Mouse (Mus musculus) midbrain, embryonic 11.5 days (tissue): Measurements from ENCODE around the gene Wfdc15a. TPM values are rescaled to one million over a fixed set of nuclear protein-coding genes. Genes with fewer than 3 reads are reported as not detected.

Experiments
- ATAC-seq: fragments of 200-750 bp; cut with Nextera tagmentation; 2 replicates; pipeline ENCODE4 v1.8.0; 2017; ENCODE audit warnings: moderate TSS enrichment, moderate library complexity; ENCODE audit not compliant: low FRiP score
- DNase-seq: peaks from one replicate; pipeline ENCODE4 v3.0.0; 2015; ENCODE audit warnings: low spot score; ENCODE audit errors: missing footprints
- H3K27ac ChIP-seq: fragments of 300-500 bp; sonication (generic); 2 replicates; pipeline ENCODE4 v1.5.1; 2014; ENCODE audit warnings: low read depth, low read length
- H3K27me3 ChIP-seq: fragments of 300-500 bp; sonication (generic); 2 replicates; pipeline ENCODE4 v1.6.1; 2014; ENCODE audit warnings: mild to moderate bottlenecking, low read length, moderate library complexity, mixed read lengths; ENCODE audit not compliant: control insufficient read depth, insufficient read depth
- H3K36me3 ChIP-seq: fragments of 300-500 bp; sonication (generic); 2 replicates; pipeline ENCODE4 v1.6.1; 2014; ENCODE audit warnings: mild to moderate bottlenecking, low read length, moderate library complexity, mixed read lengths; ENCODE audit not compliant: control insufficient read depth, insufficient read depth
- H3K4me1 ChIP-seq: fragments of 300-500 bp; sonication (generic); 2 replicates; pipeline ENCODE4 v1.6.1; 2014; ENCODE audit warnings: low read length; ENCODE audit not compliant: control insufficient read depth, insufficient read depth
- H3K4me2 ChIP-seq: fragments of 300-500 bp; sonication (generic); 2 replicates; pipeline ENCODE4 v1.6.1; 2014; ENCODE audit warnings: mild to moderate bottlenecking, moderate library complexity
- H3K4me3 ChIP-seq: fragments of 300-500 bp; sonication (generic); 2 replicates; pipeline ENCODE4 v1.5.1; 2014; ENCODE audit warnings: low read depth, low read length
- H3K9ac ChIP-seq: fragments of 300-500 bp; sonication (generic); 2 replicates; pipeline ENCODE4 v1.6.1; 2014; ENCODE audit warnings: low read length
- H3K9me3 ChIP-seq: fragments of 300-500 bp; sonication (generic); 2 replicates; pipeline ENCODE4 v1.6.1; 2016; ENCODE audit warnings: low read length; ENCODE audit not compliant: control insufficient read depth
- WGBS: fragments of 180-500 bp; shearing (Covaris S2); extraction: QIAGEN DNeasy Blood & Tissue Kit; methylation state at CpG from one replicate; pipeline ENCODE4 v1.1.7; 2014; 5-methylcytosine and 5-hydroxymethylcytosine counted together
- polyA plus RNA-seq: library from polyadenylated mRNA; unstranded; fragments of >200 nt; fragmentation: Nextera tagmentation; extraction: Ambion mirVana; gene quantifications from 2 replicates; pipeline ENCODE4 v1.2.1, GENCODE M21; 2014

The Wfdc15a gene
- polyA plus RNA-seq: not detected in 2 replicates

DNA sequence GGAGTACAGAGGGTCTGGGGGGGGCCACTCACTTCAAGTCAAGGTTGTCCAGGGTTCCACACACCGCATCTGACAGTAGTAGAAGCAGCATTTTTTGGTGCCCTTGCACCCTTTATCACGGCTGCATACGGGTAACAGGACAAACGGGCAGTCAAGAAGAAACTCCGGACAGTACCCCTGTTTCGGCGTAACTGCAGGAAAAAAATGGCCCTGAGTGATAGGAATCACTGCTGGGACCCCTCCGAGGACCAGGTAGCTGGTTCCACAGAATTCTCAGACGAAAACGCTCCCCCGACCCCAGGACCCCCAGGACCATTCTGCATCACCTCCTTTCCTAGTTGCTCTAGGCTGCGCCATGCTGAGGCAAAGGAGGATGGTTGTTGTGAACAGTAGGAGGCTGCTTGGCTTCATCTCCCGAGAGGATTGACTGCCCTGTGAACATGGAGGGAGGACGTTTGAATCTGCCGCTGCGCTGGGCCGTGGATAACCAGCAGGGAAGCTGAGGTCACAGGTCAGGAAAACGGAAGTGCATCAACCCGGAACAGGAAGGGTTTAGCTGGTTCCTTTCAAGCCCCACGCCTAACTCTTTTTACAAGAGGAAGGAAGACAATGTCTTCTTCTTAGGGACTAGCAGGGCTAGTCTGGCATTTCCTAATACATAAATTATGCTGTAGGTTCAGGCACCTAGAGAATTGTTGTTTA is at the start of gene Wfdc15a:
Wfdc15a (minus strand) TSS at position 505 of the 702 bp plus-strand sequence.
- 81% methylated on average over 20 of the region's 20 CpGs for WGBS
- no peaks in the 10 kb centered on the region for H3K36me3 ChIP-seq
- ATAC-seq: no peak
- no peak within 1 kb of the TSS for H3K4me2 ChIP-seq
- no peak within 1 kb of the TSS for H3K27ac ChIP-seq
- H3K4me1 ChIP-seq: no peaks in the 10 kb centered on the region
- DNase-seq: peak; percentile 26
- H3K27me3 ChIP-seq: no peaks in the 10 kb centered on the region
- H3K4me3 ChIP-seq: no peak within 1 kb of the TSS
- H3K9me3 ChIP-seq: no peaks in the 10 kb centered on the region
- H3K9ac ChIP-seq: no peak within 1 kb of the TSS

DNA sequence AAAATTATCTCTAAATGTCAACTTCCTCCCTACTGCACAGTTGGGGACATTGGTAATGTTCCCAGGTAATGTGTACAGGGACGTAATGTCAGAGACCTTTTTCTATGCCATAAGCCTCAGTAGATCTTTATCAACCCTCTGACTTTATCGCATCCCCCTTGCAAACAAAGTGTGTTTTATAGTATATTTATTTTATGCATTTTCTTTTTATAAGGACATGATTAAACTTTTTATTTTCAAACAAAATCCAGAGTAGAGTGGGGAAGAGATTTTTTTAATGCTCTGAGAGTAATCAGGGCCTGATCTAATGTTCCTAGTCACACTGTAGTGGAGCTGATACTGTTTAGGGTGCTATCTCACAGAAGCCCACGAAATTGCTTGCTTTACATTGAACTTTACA is 38.4 kb upstream of the Wfdc15a start, which contains the start of gene Svs2:
Svs2 (minus strand) TSS at position 101 of the 400 bp plus-strand sequence.
- Histone ChIP-seq H3K27ac (no peak within 1 kb of the TSS), H3K9ac (no peak within 1 kb of the TSS), H3K4me2 (no peak within 1 kb of the TSS), H3K4me1 (no peaks in the 10 kb centered on the region), H3K27me3 (no peaks in the 10 kb centered on the region), H3K9me3 (no peaks in the 10 kb centered on the region), H3K4me3 (no peak within 1 kb of the TSS), H3K36me3 (no peaks in the 10 kb centered on the region)
- DNase-seq (no peak), ATAC-seq (no peak)
- 87% methylated on average over 3 of the region's 3 CpGs for WGBS

DNA sequence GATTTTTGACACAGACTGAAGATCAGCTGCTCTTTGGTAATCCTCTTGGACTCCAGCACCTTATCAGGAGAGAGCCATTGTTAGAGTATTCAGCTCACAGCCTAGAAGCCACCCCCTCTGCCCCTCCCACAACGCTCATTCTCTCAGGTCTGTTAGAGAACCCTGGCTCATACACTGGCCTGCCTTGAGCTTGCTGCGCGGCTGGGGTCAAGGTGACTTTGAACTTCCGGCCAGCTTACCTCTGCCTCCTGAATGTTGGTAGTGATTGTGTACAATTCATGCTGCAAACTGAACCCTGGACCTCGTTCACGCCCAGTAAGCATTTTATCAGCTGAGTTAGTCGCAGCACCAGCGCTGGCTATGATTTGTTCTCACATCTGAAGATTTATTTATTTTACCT is 32.7 kb upstream of the Wfdc15a start:
- 89% methylated on average over 8 of the region's 8 CpGs for WGBS
- Histone ChIP-seq H3K4me3 (no peak overlapping the region), H3K36me3 (no peaks in the 10 kb centered on the region), H3K4me2 (no peak overlapping the region), H3K9ac (no peak overlapping the region), H3K27me3 (no peaks in the 10 kb centered on the region), H3K27ac (no peak overlapping the region), H3K4me1 (no peaks in the 10 kb centered on the region), H3K9me3 (no peaks in the 10 kb centered on the region)
- ATAC-seq (no peak), DNase-seq (no peak)

DNA sequence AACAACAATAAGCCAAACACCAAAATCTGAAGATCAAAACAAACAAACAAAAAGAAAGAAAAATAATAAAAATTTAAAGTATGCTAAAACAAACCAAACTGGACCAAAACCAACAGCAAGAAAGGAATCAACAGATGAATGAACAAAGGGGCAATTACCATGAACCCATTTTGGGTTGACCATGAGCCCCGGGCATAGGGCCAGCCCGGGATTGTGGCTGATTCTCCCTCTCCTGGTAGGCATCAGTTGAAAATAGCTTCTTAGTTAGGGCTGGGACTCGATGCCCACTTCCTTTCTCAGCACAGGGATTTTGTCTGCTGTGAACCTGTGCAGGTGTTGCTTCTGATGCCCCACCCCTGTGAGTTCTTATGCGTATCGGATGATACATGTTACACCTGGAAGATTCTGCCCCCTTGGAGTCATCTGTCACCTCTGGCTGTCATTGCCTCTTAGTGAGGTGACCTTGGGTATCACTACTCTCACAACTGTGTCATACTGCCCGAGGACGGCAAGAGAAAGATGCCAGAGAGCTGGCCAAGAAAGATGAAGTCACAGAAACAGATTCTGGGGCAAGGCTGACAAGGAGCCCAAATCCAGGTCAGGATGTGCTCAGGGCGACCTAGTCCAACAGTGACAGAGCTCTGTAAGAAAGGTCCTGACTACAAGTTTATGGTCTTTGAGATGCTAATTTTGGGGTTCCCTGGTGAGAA is 28.6 kb upstream of the Wfdc15a start:
- no peak overlapping the region for H3K27ac ChIP-seq
- no peaks in the 10 kb centered on the region for H3K27me3 ChIP-seq
- no peaks in the 10 kb centered on the region for H3K9me3 ChIP-seq
- H3K4me2 ChIP-seq: no peak overlapping the region
- ATAC-seq (no peak), DNase-seq (no peak)
- no peak overlapping the region for H3K4me3 ChIP-seq
- H3K9ac ChIP-seq: no peak overlapping the region
- WGBS: 90% methylated on average over 8 of the region's 8 CpGs
- no peaks in the 10 kb centered on the region for H3K4me1 ChIP-seq
- no peaks in the 10 kb centered on the region for H3K36me3 ChIP-seq

DNA sequence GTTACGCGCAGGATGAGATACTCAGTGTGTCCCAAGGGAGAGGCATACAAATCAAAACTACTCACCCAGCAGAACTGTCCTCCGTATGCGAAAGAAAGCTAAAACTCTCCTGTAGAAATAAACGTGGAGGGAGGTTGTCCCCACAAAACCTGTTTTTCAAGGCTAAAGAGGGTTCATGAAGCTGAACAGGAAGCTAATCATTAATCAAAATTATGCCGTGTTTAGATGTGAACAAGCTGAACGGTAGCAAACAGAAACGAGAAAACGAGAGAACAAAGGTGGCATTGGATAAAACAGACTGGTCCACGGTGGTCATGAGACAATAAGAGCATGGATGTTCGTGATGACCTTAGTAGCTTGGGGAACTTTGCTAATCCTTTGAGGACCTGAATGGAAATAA is 21.6 kb upstream of the Wfdc15a start, which contains the start of gene Wfdc15b:
Wfdc15b (minus strand) TSS at position 139 of the 400 bp plus-strand sequence.
- H3K9me3 ChIP-seq: no peaks in the 10 kb centered on the region
- no peaks in the 10 kb centered on the region for H3K36me3 ChIP-seq
- H3K9ac ChIP-seq: no peak within 1 kb of the TSS
- H3K27me3 ChIP-seq: no peaks in the 10 kb centered on the region
- H3K27ac ChIP-seq: no peak within 1 kb of the TSS
- H3K4me1 ChIP-seq: no peaks in the 10 kb centered on the region
- 87% methylated on average over 11 of the region's 11 CpGs for WGBS
- ATAC-seq: no peak
- DNase-seq: no peak
- no peak within 1 kb of the TSS for H3K4me2 ChIP-seq
- no peak within 1 kb of the TSS for H3K4me3 ChIP-seq

DNA sequence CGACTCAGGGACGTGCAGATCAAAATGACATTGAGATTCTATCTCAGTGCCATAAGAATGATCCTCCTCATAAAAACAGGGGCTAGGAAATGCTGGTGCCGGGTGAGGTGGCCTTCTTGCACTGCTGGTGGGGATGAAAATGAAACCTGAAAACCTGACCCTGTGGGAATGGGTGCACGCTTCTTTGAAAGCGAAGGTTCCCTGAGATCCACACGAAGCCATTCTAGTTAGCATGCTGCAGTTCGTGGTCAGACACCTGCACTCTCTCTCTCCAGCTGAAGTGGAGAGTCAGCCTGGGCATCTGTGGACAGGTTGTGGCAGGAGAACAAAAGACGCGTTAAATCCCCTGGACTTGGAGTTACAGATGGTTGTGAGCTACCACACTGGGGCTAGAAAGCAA is 19.4 kb upstream of the Wfdc15a start:
- 85% methylated on average over 9 of the region's 9 CpGs for WGBS
- ATAC-seq (no peak), DNase-seq (no peak)
- no peak overlapping the region for H3K4me3 ChIP-seq
- no peaks in the 10 kb centered on the region for H3K9me3 ChIP-seq
- no peak overlapping the region for H3K9ac ChIP-seq
- no peak overlapping the region for H3K4me2 ChIP-seq
- H3K27me3 ChIP-seq: no peaks in the 10 kb centered on the region
- no peaks in the 10 kb centered on the region for H3K4me1 ChIP-seq
- H3K27ac ChIP-seq: no peak overlapping the region
- no peaks in the 10 kb centered on the region for H3K36me3 ChIP-seq

DNA sequence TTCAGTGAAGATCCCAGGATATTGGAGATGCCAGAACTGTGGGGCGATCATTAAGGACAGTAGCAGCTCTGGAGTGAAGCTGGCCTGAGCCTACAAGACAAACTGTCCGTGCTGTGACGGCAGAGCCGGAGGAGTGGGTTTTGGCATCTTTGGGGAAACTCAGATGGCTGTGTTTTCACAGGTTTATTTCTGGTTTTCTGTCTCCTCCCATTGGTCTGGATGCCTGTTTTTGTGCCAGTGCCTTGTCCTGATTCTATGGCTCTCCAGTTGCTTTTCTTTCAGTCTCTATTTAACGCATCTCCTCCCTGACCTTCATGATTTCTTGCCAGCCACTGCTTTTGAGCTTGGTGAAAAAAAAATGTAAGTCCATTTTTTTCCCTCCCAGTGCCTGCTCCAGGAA is 12.8 kb upstream of the Wfdc15a start:
- Histone ChIP-seq H3K4me2 (no peak overlapping the region), H3K36me3 (no peaks in the 10 kb centered on the region), H3K27ac (no peak overlapping the region), H3K4me3 (no peak overlapping the region), H3K4me1 (no peaks in the 10 kb centered on the region), H3K27me3 (no peaks in the 10 kb centered on the region), H3K9ac (no peak overlapping the region), H3K9me3 (no peaks in the 10 kb centered on the region)
- ATAC-seq (no peak), DNase-seq (no peak)
- WGBS: 91% methylated on average over 5 of the region's 5 CpGs

DNA sequence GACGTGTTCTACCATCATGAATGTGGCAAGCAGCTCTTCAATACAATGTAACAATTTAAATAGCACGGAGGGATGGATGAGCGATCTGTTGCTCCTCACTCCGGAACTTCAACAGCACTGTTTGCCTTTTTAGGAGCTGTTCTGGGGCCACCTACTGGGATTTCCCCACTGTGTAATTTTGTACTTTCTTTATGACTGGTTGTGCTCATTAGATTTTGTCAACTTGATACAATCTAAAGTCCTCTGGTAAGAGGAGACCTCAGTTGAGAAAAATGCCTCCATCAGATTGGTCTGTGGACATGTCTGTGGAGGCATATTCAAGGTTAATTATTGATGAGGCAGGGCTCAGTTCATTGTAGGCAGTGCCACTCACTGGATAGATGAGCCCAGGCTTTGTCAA is 11.0 kb upstream of the Wfdc15a start:
- H3K27me3 ChIP-seq: no peaks in the 10 kb centered on the region
- H3K4me1 ChIP-seq: no peaks in the 10 kb centered on the region
- H3K9ac ChIP-seq: no peak overlapping the region
- no peak overlapping the region for H3K4me3 ChIP-seq
- H3K9me3 ChIP-seq: no peaks in the 10 kb centered on the region
- DNase-seq: no peak
- no peaks in the 10 kb centered on the region for H3K36me3 ChIP-seq
- H3K4me2 ChIP-seq: no peak overlapping the region
- WGBS: 86% methylated on average over 4 of the region's 4 CpGs
- H3K27ac ChIP-seq: no peak overlapping the region
- ATAC-seq: no peak

DNA sequence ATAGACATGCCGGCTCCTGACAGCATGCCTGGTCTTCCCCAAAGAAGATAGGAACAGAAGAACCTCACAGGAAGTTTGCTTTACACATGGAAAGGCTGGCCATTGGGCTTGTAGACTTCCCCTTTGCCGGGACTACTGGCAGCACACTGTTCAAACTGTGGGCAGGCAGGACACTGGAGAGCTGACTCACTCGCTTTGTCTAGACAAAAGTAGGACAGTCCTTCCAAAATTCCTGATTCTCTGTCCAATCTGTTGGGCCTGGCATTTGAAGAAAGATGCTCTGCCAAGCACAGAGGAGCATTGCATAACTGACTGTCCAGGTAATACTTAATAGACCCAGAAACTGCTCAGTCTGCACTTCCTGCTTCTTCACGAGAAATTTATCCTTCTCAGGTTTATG is 6.7 kb upstream of the Wfdc15a start:
- DNase-seq: peak; percentile 31
- Histone ChIP-seq H3K4me1 (no peaks in the 10 kb centered on the region), H3K9me3 (no peaks in the 10 kb centered on the region), H3K4me3 (no peak overlapping the region), H3K4me2 (no peak overlapping the region), H3K36me3 (no peaks in the 10 kb centered on the region), H3K9ac (no peak overlapping the region), H3K27me3 (no peaks in the 10 kb centered on the region), H3K27ac (no peak overlapping the region)
- WGBS: 82% methylated on average over 4 of the region's 4 CpGs
- ATAC-seq: no peak
